Mouse (Mus musculus): Measurements from ENCODE around the gene Npas3. TPM values are rescaled to one million over a fixed set of nuclear protein-coding genes. Genes with fewer than 3 reads are reported as not detected.

The Npas3 gene
- total RNA-seq (2023) = not detected

DNA sequence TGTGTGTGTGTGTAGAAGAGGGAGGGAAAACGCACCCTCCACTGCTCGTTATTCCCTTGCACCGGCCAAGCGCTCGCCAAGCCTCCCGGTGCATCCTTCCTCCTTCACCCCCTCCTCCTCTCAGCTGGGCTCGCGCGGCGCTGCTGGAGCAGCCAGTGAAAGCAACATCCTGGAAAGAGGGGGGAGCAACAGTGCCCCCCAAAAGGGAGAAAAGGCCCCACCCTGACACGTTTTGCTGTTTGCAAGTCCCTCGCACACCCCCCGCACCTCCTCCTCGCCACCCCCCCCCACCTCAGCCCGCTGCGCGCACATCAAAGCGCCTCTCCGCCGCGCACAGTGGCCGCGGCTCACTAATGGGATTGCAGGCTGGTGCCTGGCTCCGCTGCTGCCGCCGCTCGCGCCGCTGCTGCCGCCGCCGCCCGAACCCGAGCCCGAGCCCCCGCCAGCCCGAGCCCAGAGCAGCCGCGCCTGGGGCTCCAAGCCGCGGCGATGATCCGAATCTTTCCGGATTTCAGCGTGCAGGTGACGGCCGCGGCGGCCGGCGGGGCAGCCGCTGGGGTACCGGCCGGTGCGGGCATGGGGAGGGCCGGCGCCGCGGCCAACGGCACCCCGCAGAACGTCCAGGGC is at the start of gene Npas3:
TSS of gene Npas3 (plus strand) at position 577 of the 627 bp plus-strand sequence.

